Mouse (Mus musculus) heart, embryonic 11.5 days (tissue): Measurements from ENCODE around the gene Cct5. TPM values are rescaled to one million over a fixed set of nuclear protein-coding genes. Genes with fewer than 3 reads are reported as not detected.

Source experiments
- ATAC-seq: fragments of 200-750 bp; cut with Nextera tagmentation; replicated peaks from 2 replicates; pipeline ENCODE4 v1.8.0; 2017; ENCODE audit warnings: moderate library complexity; ENCODE audit not compliant: insufficient number of reproducible peaks, low FRiP score, low TSS enrichment
- H3K27ac ChIP-seq: fragments of 300-500 bp; sonication (generic); 2 replicates; pipeline ENCODE4 v1.5.1; 2014; ENCODE audit warnings: mild to moderate bottlenecking, low read depth, low read length
- H3K27me3 ChIP-seq: fragments of 300-500 bp; sonication (generic); 2 replicates; pipeline ENCODE4 v1.6.1; 2014; ENCODE audit warnings: mild to moderate bottlenecking, low read length, mixed read lengths; ENCODE audit not compliant: control insufficient read depth, insufficient read depth
- H3K36me3 ChIP-seq: fragments of 300-500 bp; sonication (generic); 2 replicates; pipeline ENCODE4 v1.6.1; 2014; ENCODE audit warnings: mild to moderate bottlenecking, low read length, moderate library complexity, mixed read lengths; ENCODE audit not compliant: control insufficient read depth, insufficient read depth
- H3K4me1 ChIP-seq: fragments of 300-500 bp; sonication (generic); 2 replicates; pipeline ENCODE4 v1.6.1; 2014; ENCODE audit warnings: low read length; ENCODE audit not compliant: control insufficient read depth, insufficient read depth
- H3K4me2 ChIP-seq: fragments of 300-500 bp; sonication (generic); 2 replicates; pipeline ENCODE4 v1.6.1; 2014; ENCODE audit warnings: mild to moderate bottlenecking, moderate library complexity
- H3K4me3 ChIP-seq: fragments of 300-500 bp; sonication (generic); 2 replicates; pipeline ENCODE4 v1.5.1; 2014; ENCODE audit warnings: low read depth, low read length
- H3K9ac ChIP-seq: fragments of 300-500 bp; sonication (generic); 2 replicates; pipeline ENCODE4 v1.6.1; 2014; ENCODE audit warnings: mild to moderate bottlenecking, low read depth, low read length, moderate library complexity
- H3K9me3 ChIP-seq: fragments of 300-500 bp; sonication (generic); replicated peaks from 2 replicates; pipeline ENCODE4 v1.6.1; 2016; ENCODE audit warnings: low read length; ENCODE audit not compliant: control insufficient read depth
- WGBS: fragments of 180-500 bp; shearing (Covaris S2); extraction: QIAGEN DNeasy Blood & Tissue Kit; methylation state at CpG from one replicate; pipeline ENCODE4 v1.1.7; 2014; ENCODE audit not compliant: insufficient replicate concordance; 5-methylcytosine and 5-hydroxymethylcytosine counted together
- polyA plus RNA-seq: library from polyadenylated mRNA; unstranded; fragments of >200 nt; fragmentation: Nextera tagmentation; extraction: Ambion mirVana; gene quantifications from 2 replicates; pipeline ENCODE4 v1.2.1, GENCODE M21; 2014

Gene Cct5
- polyA plus RNA-seq, 1 experiment from 2014 or later = 455 TPM

DNA sequence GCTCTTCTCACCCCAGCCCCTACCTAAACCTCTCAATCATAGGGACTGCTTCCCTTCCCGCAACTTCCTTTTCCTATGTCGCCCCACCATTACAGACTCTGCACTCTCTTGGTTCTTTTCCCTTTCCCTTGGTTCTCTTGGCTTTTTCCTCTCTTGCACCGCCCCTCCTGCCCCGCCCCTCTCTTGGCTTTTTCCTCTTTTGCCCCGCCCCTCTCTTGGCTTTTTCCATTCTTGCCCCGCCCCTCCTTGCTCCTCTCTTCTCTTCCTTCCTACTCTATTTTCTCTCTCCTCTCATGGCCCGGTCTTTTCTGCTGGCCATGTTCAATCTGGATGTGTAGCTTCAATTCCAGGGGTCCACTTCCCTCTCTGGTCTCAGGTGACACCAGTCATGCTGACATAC, 34.2 kb downstream of the Cct5 start:
- peaks cover 23% of the 10 kb centered on the region for H3K4me1 ChIP-seq
- ATAC-seq = no peak
- no peaks in the 10 kb centered on the region for H3K36me3 ChIP-seq
- H3K9ac ChIP-seq = no peak overlapping the region
- no peak overlapping the region for H3K27ac ChIP-seq
- no peaks in the 10 kb centered on the region for H3K9me3 ChIP-seq
- 52% methylated on average over 7 of the region's 7 CpGs for WGBS
- H3K27me3 ChIP-seq = no peaks in the 10 kb centered on the region
- H3K4me2 ChIP-seq = no peak overlapping the region
- no peak overlapping the region for H3K4me3 ChIP-seq

DNA sequence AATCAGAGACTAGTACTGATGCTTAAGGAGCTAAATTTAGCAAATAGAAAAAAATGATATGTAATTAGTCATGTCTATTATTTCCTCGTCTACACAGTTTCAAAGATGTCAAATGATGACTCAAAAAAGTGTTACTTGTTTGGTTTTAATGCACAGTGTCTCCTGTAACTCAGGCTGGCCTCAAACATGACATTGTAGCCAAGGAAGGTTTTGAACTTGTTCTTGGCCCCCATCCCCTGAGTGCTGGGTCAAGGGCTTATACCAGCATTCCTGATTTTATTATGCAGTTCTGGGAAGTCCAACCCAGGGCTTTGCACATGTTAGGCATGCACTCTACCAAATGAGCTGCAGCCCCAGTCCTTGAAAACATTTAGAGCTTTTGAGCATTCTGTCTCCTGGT, 35.8 kb downstream of the Cct5 start:
- H3K9me3 ChIP-seq = no peaks in the 10 kb centered on the region
- H3K4me3 ChIP-seq = no peak overlapping the region
- no peak for ATAC-seq
- no peaks in the 10 kb centered on the region for H3K27me3 ChIP-seq
- H3K9ac ChIP-seq = no peak overlapping the region
- H3K4me1 ChIP-seq = peaks cover 23% of the 10 kb centered on the region
- 73% methylated on average over 1 of the region's 1 CpGs for WGBS
- no peaks in the 10 kb centered on the region for H3K36me3 ChIP-seq
- no peak overlapping the region for H3K4me2 ChIP-seq
- H3K27ac ChIP-seq = no peak overlapping the region

DNA sequence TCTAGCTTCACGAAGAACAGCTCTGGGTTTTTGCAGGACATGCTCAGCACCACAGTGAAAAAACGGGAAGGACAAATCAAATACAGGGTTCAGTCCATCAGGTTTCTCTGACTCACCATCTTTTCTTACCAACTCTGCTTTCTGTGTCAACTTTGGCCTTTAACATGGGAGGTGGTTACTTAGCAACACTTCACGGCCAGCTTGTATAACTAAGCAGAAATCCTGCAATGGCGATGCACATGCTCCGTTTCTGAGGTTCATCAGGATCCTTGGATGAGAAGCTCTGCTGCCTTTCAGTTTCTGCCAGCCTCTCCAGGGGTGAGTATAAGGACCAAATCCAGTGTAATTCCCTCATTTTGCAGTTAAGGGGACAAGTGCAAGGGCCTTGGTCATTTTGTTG, 36.4 kb downstream of the Cct5 start, which contains the start of gene Cmbl:
Gene Cmbl (plus strand): TSS at position 206 of the 400 bp plus-strand sequence.
- Histone ChIP-seq H3K9ac (no peak within 1 kb of the TSS), H3K4me2 (no peak within 1 kb of the TSS), H3K4me1 (peaks cover 23% of the 10 kb centered on the region), H3K36me3 (no peaks in the 10 kb centered on the region), H3K4me3 (no peak within 1 kb of the TSS), H3K27ac (no peak within 1 kb of the TSS), H3K27me3 (no peaks in the 10 kb centered on the region), H3K9me3 (no peaks in the 10 kb centered on the region)
- 76% methylated on average over 5 of the region's 5 CpGs for WGBS
- ATAC-seq = no peak

DNA sequence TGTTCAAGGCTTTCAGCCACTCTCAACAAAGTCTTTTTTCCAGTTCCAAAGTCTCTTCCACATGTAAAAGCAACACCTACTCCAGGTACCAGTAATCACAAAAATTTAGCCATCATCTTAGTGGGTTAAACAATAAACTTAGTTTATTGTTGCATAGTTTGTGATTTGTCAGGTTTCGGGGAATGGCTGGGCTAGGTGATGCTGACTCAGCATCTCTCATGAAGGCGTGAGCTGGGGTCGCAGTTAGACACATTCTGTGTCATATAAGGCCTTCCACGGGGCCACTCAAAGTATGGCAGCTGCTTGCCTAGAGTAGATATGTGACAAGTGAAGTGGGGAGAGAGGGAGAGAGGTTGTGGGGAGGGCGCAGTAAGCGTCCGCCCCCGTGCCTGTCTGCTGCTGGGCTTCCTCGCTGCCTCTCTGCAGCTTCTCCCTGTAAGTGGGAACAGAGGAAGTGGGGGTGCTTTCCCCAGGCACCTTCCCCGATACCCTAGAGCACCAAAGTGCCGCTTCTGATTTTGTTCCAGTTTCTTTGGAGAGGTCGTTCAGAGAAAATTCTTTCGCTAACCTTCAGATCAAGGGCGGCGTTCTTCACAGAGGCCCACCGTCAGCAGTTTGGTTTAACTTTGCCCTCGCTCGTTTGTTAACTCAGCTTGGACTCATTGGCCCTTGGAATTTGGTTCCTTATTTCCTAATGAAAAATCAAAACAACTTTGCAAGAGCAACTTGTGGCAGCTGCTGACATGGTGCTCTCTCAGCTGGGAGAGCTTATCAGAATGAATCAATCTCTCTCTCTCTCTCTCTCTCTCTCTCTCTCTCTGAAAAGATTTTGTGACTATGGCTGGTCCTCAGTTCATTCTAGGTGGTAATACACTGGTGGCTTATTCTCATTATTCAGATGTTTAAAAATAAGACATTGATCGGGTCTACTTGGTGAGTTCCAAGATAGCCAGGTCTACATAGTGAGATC, 37.7 kb downstream of the Cct5 start:
- H3K9ac ChIP-seq = no peak overlapping the region
- ATAC-seq = no peak
- no peak overlapping the region for H3K4me3 ChIP-seq
- 55% methylated on average over 19 of the region's 19 CpGs for WGBS
- H3K4me2 ChIP-seq = peak overlapping the region; percentile 46
- no peak overlapping the region for H3K27ac ChIP-seq
- H3K4me1 ChIP-seq = peaks cover 16% of the 10 kb centered on the region
- H3K9me3 ChIP-seq = no peaks in the 10 kb centered on the region
- no peaks in the 10 kb centered on the region for H3K27me3 ChIP-seq
- H3K36me3 ChIP-seq = no peaks in the 10 kb centered on the region

DNA sequence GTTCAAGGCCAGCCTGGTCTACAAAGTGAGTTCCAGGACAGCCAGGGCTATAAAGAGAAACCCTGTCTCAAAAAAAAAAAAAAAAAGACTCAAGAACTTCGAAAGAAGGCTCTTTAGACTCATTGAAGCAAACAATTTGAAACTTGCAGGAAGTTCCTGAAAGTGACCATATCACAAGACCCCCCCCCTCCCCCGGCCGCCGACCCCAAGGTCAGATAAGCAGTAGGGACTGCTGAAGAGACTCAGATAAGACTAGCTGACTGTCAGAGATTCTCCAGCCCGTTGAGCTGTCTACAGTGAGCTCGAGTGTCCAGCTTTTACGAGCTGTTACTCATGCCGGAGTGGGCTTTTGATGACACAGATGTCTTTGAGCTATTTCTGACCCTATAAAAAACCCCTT, 38.8 kb downstream of the Cct5 start:
- Histone ChIP-seq H3K9me3 (no peaks in the 10 kb centered on the region), H3K27me3 (no peaks in the 10 kb centered on the region), H3K4me3 (no peak overlapping the region), H3K4me2 (no peak overlapping the region), H3K27ac (no peak overlapping the region), H3K36me3 (no peaks in the 10 kb centered on the region), H3K9ac (no peak overlapping the region), H3K4me1 (peaks cover 11% of the 10 kb centered on the region)
- ATAC-seq = no peak
- 37% methylated on average over 8 of the region's 8 CpGs for WGBS

DNA sequence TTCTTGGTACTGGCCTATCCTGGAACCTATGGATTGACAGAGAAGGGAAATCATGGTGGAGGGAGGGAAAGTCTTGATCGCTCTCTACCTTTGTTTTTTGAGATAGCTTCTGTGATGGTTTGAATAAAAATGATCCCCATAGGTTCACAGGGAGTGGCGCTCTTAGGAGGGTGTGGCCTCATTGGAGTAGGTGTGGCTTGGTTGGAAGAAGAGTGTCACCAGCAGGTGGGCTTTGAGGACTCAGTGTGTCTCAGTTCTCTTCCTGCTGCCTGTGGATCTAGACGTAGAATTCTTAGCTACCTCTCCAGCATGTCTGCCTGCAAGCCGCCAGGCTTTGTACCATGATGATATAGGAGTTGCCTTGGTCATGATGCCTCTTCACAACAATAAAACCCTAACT, 39.6 kb downstream of the Cct5 start:
- no peak overlapping the region for H3K9ac ChIP-seq
- no peaks in the 10 kb centered on the region for H3K27me3 ChIP-seq
- no peak overlapping the region for H3K4me3 ChIP-seq
- no peaks in the 10 kb centered on the region for H3K36me3 ChIP-seq
- peaks cover 11% of the 10 kb centered on the region for H3K4me1 ChIP-seq
- no peak overlapping the region for H3K4me2 ChIP-seq
- H3K9me3 ChIP-seq = no peaks in the 10 kb centered on the region
- H3K27ac ChIP-seq = no peak overlapping the region
- WGBS = 90% methylated on average over 4 of the region's 4 CpGs
- ATAC-seq = no peak

DNA sequence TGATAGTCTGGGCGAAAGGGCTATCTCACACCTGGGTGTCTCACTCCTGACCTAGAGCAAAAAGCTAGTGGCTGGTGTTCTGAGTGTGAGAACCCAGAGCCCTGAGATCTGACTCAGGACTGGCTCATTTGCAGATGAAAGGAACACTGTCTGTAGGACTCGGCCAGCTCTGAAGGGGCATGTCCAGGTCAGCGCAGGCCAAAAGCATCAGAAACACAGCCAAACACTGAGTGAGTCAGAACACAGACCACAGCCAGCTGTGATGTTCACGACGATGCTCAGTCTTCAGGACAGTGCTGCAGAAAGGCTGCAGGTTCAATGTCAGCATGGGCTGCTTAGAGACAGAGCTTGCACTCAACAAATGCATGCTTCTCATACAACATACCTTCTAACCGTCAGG, 40.2 kb downstream of the Cct5 start:
- Histone ChIP-seq H3K9me3 (no peaks in the 10 kb centered on the region), H3K27ac (no peak overlapping the region), H3K4me3 (no peak overlapping the region), H3K36me3 (no peaks in the 10 kb centered on the region), H3K4me1 (peaks cover 11% of the 10 kb centered on the region), H3K27me3 (no peaks in the 10 kb centered on the region), H3K9ac (no peak overlapping the region), H3K4me2 (no peak overlapping the region)
- 88% methylated on average over 6 of the region's 6 CpGs for WGBS
- no peak for ATAC-seq

DNA sequence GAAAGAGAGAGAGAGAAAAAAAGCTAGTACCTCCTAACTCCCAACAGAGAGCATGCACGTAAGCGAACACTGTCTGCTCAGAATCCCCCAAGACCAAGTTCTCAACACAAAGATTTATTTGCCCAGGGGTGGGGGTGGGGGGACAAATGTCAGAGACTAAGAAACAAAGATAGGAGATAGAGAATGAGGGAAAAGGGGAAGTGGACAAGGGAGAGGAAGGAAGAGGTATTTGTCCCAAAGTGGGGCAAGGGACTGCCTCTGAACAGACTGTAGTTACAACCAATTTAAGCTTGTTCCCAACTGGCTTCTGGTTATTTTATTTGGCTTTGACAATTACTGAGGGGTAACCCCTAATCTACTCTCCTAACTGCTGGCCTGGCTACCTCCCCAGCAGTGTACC, 46.7 kb downstream of the Cct5 start:
- Histone ChIP-seq H3K9ac (no peak overlapping the region), H3K4me2 (no peak overlapping the region), H3K9me3 (no peaks in the 10 kb centered on the region), H3K4me1 (no peaks in the 10 kb centered on the region), H3K4me3 (no peak overlapping the region), H3K27ac (no peak overlapping the region), H3K36me3 (no peaks in the 10 kb centered on the region), H3K27me3 (no peaks in the 10 kb centered on the region)
- no peak for ATAC-seq
- 83% methylated on average over 2 of the region's 2 CpGs for WGBS

DNA sequence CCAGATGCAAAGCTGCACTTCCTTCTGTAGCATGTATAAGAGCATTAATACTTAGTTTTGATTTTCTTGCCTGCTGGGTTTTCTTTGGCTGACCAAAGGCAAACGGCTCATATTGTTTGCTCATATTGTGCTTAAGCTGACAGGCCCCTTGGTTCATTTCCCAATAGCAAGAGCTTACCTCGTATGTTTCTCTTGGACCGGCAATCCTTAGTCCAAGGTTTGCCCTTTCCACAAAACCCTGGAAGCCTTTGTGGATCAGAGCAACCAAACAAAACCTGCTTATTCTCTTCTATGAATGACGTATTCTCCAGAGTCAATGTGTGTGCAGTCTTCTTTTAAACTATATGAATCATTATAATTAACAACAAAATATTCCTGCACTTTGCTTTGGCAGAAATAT, 51.2 kb downstream of the Cct5 start:
- Histone ChIP-seq H3K4me1 (0 out of 2 replicates have a peak, but pooled peaks cover 2% of the 10 kb centered on the region), H3K9ac (no peak overlapping the region), H3K4me3 (no peak overlapping the region), H3K27ac (no peak overlapping the region), H3K36me3 (no peaks in the 10 kb centered on the region), H3K27me3 (no peaks in the 10 kb centered on the region), H3K4me2 (no peak overlapping the region), H3K9me3 (no peaks in the 10 kb centered on the region)
- ATAC-seq = no peak
- WGBS = 81% methylated on average over 4 of the region's 4 CpGs
